8 mouse cellular contexts compared by ENCODE assay signal in genomic region chr17:64599916-64600315, GRCm38 (mm10). TPM values are rescaled to one million over a fixed set of nuclear protein-coding genes. Genes with fewer than 3 reads are reported as not detected.
DNase-seq lines count a peak whose midpoint lies in the region; ATAC-seq lines count a peak whose summit lies in the region.

No protein-coding gene starts in this region.

- H3K4me3 ChIP-seq in embryonic facial prominence, embryonic 10.5 days: peak overlapping the region; percentile 81
- peak overlapping the region; percentile 77 for H3K4me3 ChIP-seq in liver, embryonic 16.5 days (ENCODE audit: low read depth, low read length)

- no peaks in the 10 kb centered on the region for H3K9me3 ChIP-seq in embryonic facial prominence, embryonic 10.5 days
- no peaks in the 10 kb centered on the region for H3K9me3 ChIP-seq in liver, embryonic 16.5 days (replicated peaks; ENCODE audit: control insufficient read depth, low read length)

- DNase-seq in frontal cortex, postnatal 25 days (ENCODE audit: low spot score in 2 of 2): no peak
- peak; percentile 42 for DNase-seq in CD4-positive, CD25-positive, alpha-beta regulatory T cell, adult 2 months (ENCODE audit: low read depth, low spot score)
- DNase-seq in embryonic facial prominence, embryonic 10.5 days (ENCODE audit: low spot score): no peak
- DNase-seq in retina, embryonic 14.5 days (ENCODE audit: low spot score): peak; percentile 62
- DNase-seq in urinary bladder, adult 2 months (ENCODE audit: low spot score): no peak

- peak overlapping the region; percentile 87 for H3K4me2 ChIP-seq in liver, embryonic 16.5 days (ENCODE audit: low read depth, low read length)

- H3K27me3 ChIP-seq in embryonic facial prominence, embryonic 10.5 days (replicated peaks; ENCODE audit: low read depth, poor library complexity, severe bottlenecking): no peaks in the 10 kb centered on the region
- no peaks in the 10 kb centered on the region for H3K27me3 ChIP-seq in liver, embryonic 16.5 days (ENCODE audit: control insufficient read depth, insufficient read depth, low read depth, low read length)

- no peaks in the 10 kb centered on the region for H3K36me3 ChIP-seq in embryonic facial prominence, embryonic 10.5 days (replicated peaks)
- no peaks in the 10 kb centered on the region for H3K36me3 ChIP-seq in liver, embryonic 16.5 days (ENCODE audit: control insufficient read depth, insufficient read depth)

- H3K27ac ChIP-seq in embryonic facial prominence, embryonic 10.5 days (replicated peaks): peak overlapping the region; percentile 95
- peak overlapping the region; percentile 81 for H3K27ac ChIP-seq in liver, embryonic 16.5 days (ENCODE audit: low read length)

- ATAC-seq in frontal cortex, adult (ENCODE audit: low TSS enrichment): peak; percentile 64
- peak; percentile 4 for ATAC-seq in inflammation-experienced regulatory T-cells, adult 6 months
- ATAC-seq in liver, embryonic 16.5 days (ENCODE audit: low read depth): no peak

- 27% methylated on average over 4 of the region's 4 CpGs for WGBS in embryonic facial prominence, embryonic 10.5 days
- WGBS in liver, embryonic 16.5 days (ENCODE audit: insufficient replicate concordance): 33% methylated on average over 4 of the region's 4 CpGs

- peak overlapping the region; percentile 48; the same call in 1 of the 2 replicates for H3K9ac ChIP-seq in liver, embryonic 16.5 days (ENCODE audit: low read depth, low read length)

- peaks cover 39% of the 10 kb centered on the region for H3K4me1 ChIP-seq in embryonic facial prominence, embryonic 10.5 days
- H3K4me1 ChIP-seq in liver, embryonic 16.5 days (ENCODE audit: control insufficient read depth, low read depth, low read length): peaks cover 7% of the 10 kb centered on the region

RNA-seq across cellular contexts. Expression of gene Man2a1, which starts 0.6 kb away (rescaled TPM):
- 5.8 and 6.4 TPM in 2 replicates for polyA plus RNA-seq in embryonic facial prominence, embryonic 10.5 days (2016; fragmentation: Nextera tagmentation; extraction: Ambion mirVana)
- 10 to 100 TPM; 11.7 to 13.1 (median 12.1) TPM for polyA plus RNA-seq in inflammation-experienced regulatory T-cells, adult 6 months (2017; shearing (Covaris generic))
- 5.6 and 6.3 TPM in 2 replicates for polyA plus RNA-seq in liver, embryonic 16.5 days (2015; fragmentation: Nextera tagmentation; extraction: Ambion mirVana)
- polyA plus RNA-seq in urinary bladder, adult 2 months (2012; rRNA removed): 25.0 and 25.5 TPM in 2 replicates

Comparison
In these comparisons a context has a peak if more than half of its experiments do, and no peak if none do; other contexts are left out.
1. DNase-seq: peak in CD4-positive, CD25-positive, alpha-beta regulatory T cell, adult 2 months (single experiment) and retina, embryonic 14.5 days (single experiment); none in frontal cortex, postnatal 25 days (0 of 2), embryonic facial prominence, embryonic 10.5 days (single experiment) and urinary bladder, adult 2 months (single experiment).